Mouse (Mus musculus) urinary bladder, postnatal 14 days (tissue): ENCODE data around the gene Scgb2b12.
"Not testable (repeated sequence)": the region's sequence is repeated elsewhere in the genome, so short reads cannot be mapped to it uniquely, and the experiment has no call there.

Experiments
- DNase-seq: peaks from one replicate; pipeline ENCODE4 v3.0.0; 2021; ENCODE audit warnings: low spot score

The Scgb2b12 gene

GRCm38 (mm10) chr7:32327145-32327544 lies at the start of gene Scgb2b12:
Gene Scgb2b12 (minus strand): TSS chr7:32327245.
- DNase-seq = not testable (repeated sequence)

- not testable (repeated sequence) for DNase-seq
Observed at GRCm38 (mm10) chr7:32333882-32334281, 6.8 kb upstream of the Scgb2b12 start, which contains the start of gene Scgb1b12. Gene Scgb1b12 (plus strand): TSS chr7:32334182.
